ENCODE assay signal across 9 mouse cellular contexts in the genomic region with DNA sequence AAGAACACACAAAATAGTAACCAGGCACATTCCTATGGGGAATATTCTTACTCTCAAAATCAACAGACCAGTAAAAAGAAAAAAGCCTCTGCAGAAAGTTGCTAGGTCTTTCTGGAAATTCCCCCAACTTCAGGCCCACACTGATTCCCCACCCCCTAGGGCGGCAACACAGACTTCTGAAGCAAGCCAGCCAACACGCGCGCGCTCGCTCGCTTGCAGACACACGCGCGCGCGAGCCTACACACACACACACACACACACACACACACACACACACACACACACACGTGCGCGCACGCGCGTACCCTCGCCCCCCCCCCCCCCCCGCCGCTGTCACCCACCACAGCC. TPM values are rescaled to one million over a fixed set of nuclear protein-coding genes. Genes with fewer than 3 reads are reported as not detected.
DNase-seq lines count a peak whose midpoint lies in the region; ATAC-seq lines count a peak whose summit lies in the region.
"Had no signal": no experiment of that assay in that cellular context is flagged by ENCODE, and none has a peak within 500 bp of the region (broad histone marks: within the 10 kb centered on the region; RNA-seq: fewer than 3 reads in every experiment).

No protein-coding gene starts in this region.

- H3K36me3 ChIP-seq in erythroblast, embryonic 14.5 days (ENCODE audit: control insufficient read depth), result no peaks in the 10 kb centered on the region
- no peaks in the 10 kb centered on the region for H3K36me3 ChIP-seq in intestine, embryonic 14.5 days (ENCODE audit: control insufficient read depth, insufficient read depth, low read length)
- H3K36me3 ChIP-seq in limb, embryonic 11.5 days (ENCODE audit: control insufficient read depth, insufficient read depth, low read length), result no peaks in the 10 kb centered on the region
- H3K36me3 ChIP-seq: G1E had no signal

- no peaks in the 10 kb centered on the region for H3K9me3 ChIP-seq in erythroblast, embryonic 14.5 days (ENCODE audit: control insufficient read depth, low read length)
- no peaks in the 10 kb centered on the region for H3K9me3 ChIP-seq in intestine, embryonic 14.5 days (ENCODE audit: control insufficient read depth, low read length)
- no peaks in the 10 kb centered on the region for H3K9me3 ChIP-seq in limb, embryonic 11.5 days (ENCODE audit: control insufficient read depth, low read length)

- peak overlapping the region; percentile 37 for H3K4me2 ChIP-seq in intestine, embryonic 14.5 days (ENCODE audit: low read length)
- peak overlapping the region; percentile 15; the same call in 1 of the 2 replicates for H3K4me2 ChIP-seq in limb, embryonic 11.5 days (ENCODE audit: low read depth, severe bottlenecking)

- peak overlapping the region; percentile 69 for H3K4me3 ChIP-seq in erythroblast, embryonic 14.5 days (replicated peaks)
- peak overlapping the region; percentile 46 for H3K4me3 ChIP-seq in intestine, embryonic 14.5 days (ENCODE audit: low read depth, low read length)
- H3K4me3 ChIP-seq in limb, embryonic 11.5 days (ENCODE audit: low read depth, low read length), result peak overlapping the region; percentile 41

- ATAC-seq in erythroblast, adult 5-6 weeks (replicated peaks; ENCODE audit: low FRiP score, poor library complexity, severe bottlenecking), result no peak
- ATAC-seq in common myeloid progenitor, adult 5-6 weeks (replicated peaks; ENCODE audit: low read depth, poor library complexity, severe bottlenecking), result peak; percentile 40; the same call in 1 of the 2 replicates
- ATAC-seq in intestine, embryonic 14.5 days (replicated peaks; ENCODE audit: low FRiP score, low TSS enrichment, low read depth), result peak; percentile 78
- peak; percentile 68; the same call in 1 of the 2 replicates for ATAC-seq in limb, embryonic 11.5 days (ENCODE audit: insufficient number of reproducible peaks, low FRiP score, low TSS enrichment, low read depth)

- peak overlapping the region; percentile 51 for H3K9ac ChIP-seq in intestine, embryonic 14.5 days (ENCODE audit: low read length)
- no peak overlapping the region; the same call in 1 of the 2 replicates for H3K9ac ChIP-seq in limb, embryonic 11.5 days (ENCODE audit: low read length)

- H3K27ac ChIP-seq in intestine, embryonic 14.5 days (ENCODE audit: low read depth), result peak overlapping the region; percentile 86; the same call in 1 of the 2 replicates
- peak overlapping the region; percentile 87 for H3K27ac ChIP-seq in limb, embryonic 11.5 days (replicated peaks; ENCODE audit: low read depth, low read length)

- 28% methylated on average over 6 of the region's 21 CpGs for WGBS in intestine, embryonic 14.5 days
- WGBS in limb, embryonic 11.5 days, result 27% methylated on average over 12 of the region's 21 CpGs

- peak; percentile 36 to 63 for DNase-seq in gastrocnemius, postnatal 4 days (ENCODE audit: low spot score in 2 of 2)
- peak; percentile 61 for DNase-seq in intestine, embryonic 14.5 days (ENCODE audit: low spot score)
- DNase-seq in limb, embryonic 11.5 days (ENCODE audit: low spot score), result peak; percentile 58
- peak; percentile 53 for DNase-seq in mesoderm, embryonic 11.5 days (ENCODE audit: low read depth, low spot score)
- peak; percentile 14 to 65 for DNase-seq in spleen, postnatal 4 days (ENCODE audit: low spot score in 2 of 2)

- H3K4me1 ChIP-seq in erythroblast, embryonic 14.5 days (ENCODE audit: control insufficient read depth), result peaks cover 6% of the 10 kb centered on the region
- no peaks in the 10 kb centered on the region for H3K4me1 ChIP-seq in intestine, embryonic 14.5 days (replicated peaks; ENCODE audit: control insufficient read depth, insufficient read depth, low read length)
- no peaks in the 10 kb centered on the region for H3K4me1 ChIP-seq in limb, embryonic 11.5 days (ENCODE audit: control insufficient read depth, insufficient read depth, low read length)

- H3K27me3 ChIP-seq in erythroblast, embryonic 14.5 days (ENCODE audit: control insufficient read depth), result no peaks in the 10 kb centered on the region; the same call in 1 of the 2 replicates
- H3K27me3 ChIP-seq in intestine, embryonic 14.5 days (replicated peaks; ENCODE audit: control insufficient read depth, insufficient read depth, low read length), result no peaks in the 10 kb centered on the region
- no peaks in the 10 kb centered on the region for H3K27me3 ChIP-seq in limb, embryonic 11.5 days (ENCODE audit: control insufficient read depth, insufficient read depth, low read length)

RNA-seq across cellular contexts. Expression of gene Prrg1, which starts 0.9 kb away (rescaled TPM):
- polyA plus RNA-seq in erythroblast, embryonic 14.5 days (2012), result not detected in 2 replicates
- 1.5 and 2.3 TPM in 2 replicates for total RNA-seq in erythroblast, adult 5-6 weeks (2015; ENCODE audit: low replicate concordance)
- 1.5 TPM in 1 of 2 replicates, not detected in the other for total RNA-seq in erythroblast, adult 5-6 weeks (2017; ENCODE audit: low replicate concordance)
- total RNA-seq in common myeloid progenitor, adult 5-6 weeks (2017), result 5.7 and 5.8 TPM in 2 replicates
- 10 to 100 TPM; 16.3 to 20.3 TPM for total RNA-seq in gastrocnemius, postnatal 4 days (2021)
- polyA plus RNA-seq in intestine, embryonic 14.5 days (2014; fragmentation: Nextera tagmentation; extraction: Ambion mirVana), result 9.5 and 11.5 TPM in 2 replicates
- 11.1 and 11.7 TPM in 2 replicates for polyA plus RNA-seq in limb, embryonic 11.5 days (2014; fragmentation: Nextera tagmentation; extraction: Ambion mirVana)
- polyA plus RNA-seq: G1E had no signal
